8 mouse cellular contexts compared by ENCODE assay signal in the genomic region with DNA sequence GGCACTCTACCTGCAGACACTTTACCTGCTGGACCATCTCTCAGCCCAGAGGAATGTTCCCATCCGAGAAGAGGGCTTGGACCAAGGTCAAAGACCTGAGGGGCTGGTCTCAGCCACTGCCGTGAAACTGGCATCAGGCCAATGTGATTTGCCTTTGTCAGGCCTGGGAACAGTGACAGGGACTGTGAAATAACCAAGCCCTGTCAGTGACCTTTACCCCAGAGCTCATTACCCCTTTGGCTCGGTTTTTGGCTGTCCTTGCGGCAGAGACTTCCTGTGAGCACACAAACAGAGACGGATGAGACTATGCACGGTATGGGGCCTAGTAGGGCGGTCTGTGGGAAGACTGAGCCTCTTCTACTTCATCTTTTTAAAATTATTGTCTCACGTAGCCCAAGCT. TPM values are rescaled to one million over a fixed set of nuclear protein-coding genes. Genes with fewer than 3 reads are reported as not detected.
DNase-seq lines count a peak whose midpoint lies in the region; ATAC-seq lines count a peak whose summit lies in the region.

No protein-coding gene starts in this region.

- H3K9ac ChIP-seq in intestine, embryonic 16.5 days (ENCODE audit: low read depth, low read length) = no peak overlapping the region

- no peaks in the 10 kb centered on the region for H3K27me3 ChIP-seq in intestine, embryonic 16.5 days (replicated peaks; ENCODE audit: control insufficient read depth, insufficient read depth, low read length)

- peaks cover 15% of the 10 kb centered on the region for H3K4me1 ChIP-seq in intestine, embryonic 16.5 days (ENCODE audit: control insufficient read depth, insufficient read depth, low read length)

- DNase-seq in adrenal gland, adult 2 months = peak; percentile 58
- DNase-seq in adrenal gland, postnatal 25 days = no peak
- peak; percentile 66 for DNase-seq in lung, postnatal 10 days
- DNase-seq in testis, postnatal 14 days (ENCODE audit: low spot score) = no peak
- DNase-seq in B cell, adult 2 months = no peak
- no peak for DNase-seq in gastrocnemius, adult 18-20 months (ENCODE audit: low spot score)

- no peaks in the 10 kb centered on the region for H3K9me3 ChIP-seq in intestine, embryonic 16.5 days (ENCODE audit: control insufficient read depth, low read length)

- WGBS in intestine, embryonic 16.5 days = 46% methylated on average over 8 of the region's 8 CpGs

- no peak overlapping the region for H3K4me3 ChIP-seq in intestine, embryonic 16.5 days (ENCODE audit: low read length)

- peak; percentile 50 for ATAC-seq in activated CD4-positive, CD25-positive, alpha-beta regulatory T cell, adult 4 months
- peak; percentile 57 for ATAC-seq in intestine, embryonic 16.5 days

- no peak overlapping the region for H3K4me2 ChIP-seq in intestine, embryonic 16.5 days (ENCODE audit: low read depth, low read length)

- peak overlapping the region; percentile 1; the same call in 1 of the 2 replicates for H3K27ac ChIP-seq in intestine, embryonic 16.5 days (ENCODE audit: low read length)

- H3K36me3 ChIP-seq in intestine, embryonic 16.5 days (ENCODE audit: control insufficient read depth, insufficient read depth, low read length) = no peaks in the 10 kb centered on the region

RNA-seq across cellular contexts. Expression of a gene that starts 19.1 kb away (rescaled TPM):
- total RNA-seq in adrenal gland, adult 2 months (2021) = not detected
- polyA plus RNA-seq in adrenal gland, adult 2 months (2012; rRNA removed) = 0.17 and 0.18 TPM in 2 replicates
- not detected in 2 replicates for total RNA-seq in adrenal gland, postnatal 25 days (2021)
- 1 to 10 TPM in 1 of 2 experiments, under 1 TPM in 1; 0.38 to 3.9 TPM for polyA plus RNA-seq in activated CD4-positive, CD25-positive, alpha-beta regulatory T cell, adult 4 months (2017; shearing (Covaris generic))
- polyA plus RNA-seq in intestine, embryonic 16.5 days (2015; fragmentation: Nextera tagmentation; extraction: Ambion mirVana) = 0.46 and 0.88 TPM in 2 replicates
- not detected for total RNA-seq in gastrocnemius, adult 18-20 months (2021)

RNA-seq across cellular contexts. Expression of a gene that starts 19.2 kb away (rescaled TPM):
- not detected for total RNA-seq in adrenal gland, adult 2 months (2021)
- polyA plus RNA-seq in adrenal gland, adult 2 months (2012; rRNA removed) = not detected in 2 replicates
- total RNA-seq in adrenal gland, postnatal 25 days (2021) = not detected in 2 replicates
- not detected for polyA plus RNA-seq in activated CD4-positive, CD25-positive, alpha-beta regulatory T cell, adult 4 months (2017; shearing (Covaris generic))
- polyA plus RNA-seq in intestine, embryonic 16.5 days (2015; fragmentation: Nextera tagmentation; extraction: Ambion mirVana) = not detected in 2 replicates
- total RNA-seq in gastrocnemius, adult 18-20 months (2021) = not detected

RNA-seq across cellular contexts. Expression of a gene that starts 47.7 kb away (rescaled TPM):
- total RNA-seq in adrenal gland, adult 2 months (2021) = 100 to 1,000 TPM; 183 to 192 TPM
- polyA plus RNA-seq in adrenal gland, adult 2 months (2012; rRNA removed) = 4.8 and 8.9 TPM in 2 replicates
- total RNA-seq in adrenal gland, postnatal 25 days (2021) = 238 and 311 TPM in 2 replicates
- 100 to 1,000 TPM; 383 to 392 TPM for polyA plus RNA-seq in activated CD4-positive, CD25-positive, alpha-beta regulatory T cell, adult 4 months (2017; shearing (Covaris generic))
- polyA plus RNA-seq in intestine, embryonic 16.5 days (2015; fragmentation: Nextera tagmentation; extraction: Ambion mirVana) = 355 and 416 TPM in 2 replicates
- 100 to 1,000 TPM in 1 of 2 experiments, 10 to 100 TPM in 1; 99.3 to 113 TPM for total RNA-seq in gastrocnemius, adult 18-20 months (2021)

Comparison
In these comparisons a context has a peak if more than half of its experiments do, and no peak if none do; other contexts are left out.
1. DNase-seq: peak in adrenal gland, adult 2 months (single experiment) and lung, postnatal 10 days (single experiment); none in adrenal gland, postnatal 25 days (single experiment), testis, postnatal 14 days (single experiment), B cell, adult 2 months (0 of 2) and gastrocnemius, adult 18-20 months (single experiment).